In genomic region chr4:137471326-137471725, GRCm38 (mm10) we compare ENCODE assay signal across 12 mouse cellular contexts. TPM values are rescaled to one million over a fixed set of nuclear protein-coding genes. Genes with fewer than 3 reads are reported as not detected.
DNase-seq lines count a peak whose midpoint lies in the region; ATAC-seq and TF ChIP-seq lines count a peak whose summit lies in the region.
"Had no signal": no experiment of that assay in that cellular context is flagged by ENCODE, and none has a peak within 500 bp of the region (broad histone marks: within the 10 kb centered on the region; RNA-seq: fewer than 3 reads in every experiment).

No protein-coding gene starts in this region.

- TF ChIP-seq CTCF in heart, postnatal 0 days (IDR thresholded peaks at IDR 0.05; ENCODE audit: low read depth), result no peak

- TF ChIP-seq POLR2A in myocyte (IDR thresholded peaks at IDR 0.05; ENCODE audit: insufficient read length, low read depth), result no peak

- H3K9me3 ChIP-seq in kidney, embryonic 14.5 days (ENCODE audit: control insufficient read depth, low read length), result no peaks in the 10 kb centered on the region
- no peaks in the 10 kb centered on the region for H3K9me3 ChIP-seq in embryonic facial prominence, embryonic 11.5 days (replicated peaks; ENCODE audit: control insufficient read depth, low read length)
- H3K9me3 ChIP-seq in heart, postnatal 0 days (replicated peaks; ENCODE audit: control insufficient read depth, low read length), result no peaks in the 10 kb centered on the region

- peaks cover 70% of the 10 kb centered on the region for H3K79me2 ChIP-seq in myocyte (ENCODE audit: control insufficient read depth, insufficient read depth)

- no peak for DNase-seq in kidney, postnatal 25 days
- DNase-seq in embryonic facial prominence, embryonic 11.5 days (ENCODE audit: low spot score), result no peak
- DNase-seq in heart, postnatal 0 days (ENCODE audit: low spot score), result no peak
- DNase-seq in cerebellum, postnatal 10 days, result no peak
- no peak for DNase-seq in gastrocnemius, postnatal 25 days
- DNase-seq: adrenal gland, postnatal 25 days; thymus, postnatal 36 days had no signal

- no peak for TF ChIP-seq EP300 in heart, postnatal 0 days (IDR thresholded peaks at IDR 0.05; ENCODE audit: low read depth)

- H3K4me3 ChIP-seq in kidney, embryonic 14.5 days (ENCODE audit: low read length), result peak overlapping the region; percentile 91
- no peak overlapping the region for H3K4me3 ChIP-seq in embryonic facial prominence, embryonic 11.5 days (ENCODE audit: low read depth, low read length)
- peak overlapping the region; percentile 79 for H3K4me3 ChIP-seq in heart, postnatal 0 days (ENCODE audit: low read depth, low read length)
- peak overlapping the region; percentile 97 for H3K4me3 ChIP-seq in myocyte

- peak overlapping the region; percentile 77 for H3K27ac ChIP-seq in kidney, embryonic 14.5 days (ENCODE audit: low read depth, low read length)
- peak overlapping the region; percentile 29 for H3K27ac ChIP-seq in embryonic facial prominence, embryonic 11.5 days (replicated peaks; ENCODE audit: low read depth, low read length)
- peak overlapping the region; percentile 91 for H3K27ac ChIP-seq in heart, postnatal 0 days (ENCODE audit: low read depth)

- H3K27me3 ChIP-seq in kidney, embryonic 14.5 days (ENCODE audit: control insufficient read depth, insufficient read depth, low read length), result no peaks in the 10 kb centered on the region
- H3K27me3 ChIP-seq in embryonic facial prominence, embryonic 11.5 days (ENCODE audit: control insufficient read depth, insufficient read depth, low read length), result no peaks in the 10 kb centered on the region
- no peaks in the 10 kb centered on the region for H3K27me3 ChIP-seq in heart, postnatal 0 days (ENCODE audit: control insufficient read depth, insufficient read depth, low read length)
- H3K27me3 ChIP-seq in myocyte (ENCODE audit: control insufficient read depth, insufficient read depth, insufficient read length), result no peaks in the 10 kb centered on the region

- no peaks in the 10 kb centered on the region for H3K36me3 ChIP-seq in kidney, embryonic 14.5 days (ENCODE audit: control insufficient read depth, insufficient read depth, low read length)
- no peaks in the 10 kb centered on the region for H3K36me3 ChIP-seq in embryonic facial prominence, embryonic 11.5 days (replicated peaks; ENCODE audit: control insufficient read depth, insufficient read depth, low read depth, low read length)
- no peaks in the 10 kb centered on the region for H3K36me3 ChIP-seq in heart, postnatal 0 days (replicated peaks; ENCODE audit: control insufficient read depth, insufficient read depth, low read length)
- H3K36me3 ChIP-seq in myocyte (ENCODE audit: control insufficient read depth, insufficient read depth), result no peaks in the 10 kb centered on the region

- peaks cover 71% of the 10 kb centered on the region for H3K4me1 ChIP-seq in kidney, embryonic 14.5 days (ENCODE audit: control insufficient read depth, insufficient read depth, low read length)
- peaks cover 3% of the 10 kb centered on the region; the same call in 1 of the 2 replicates for H3K4me1 ChIP-seq in embryonic facial prominence, embryonic 11.5 days (ENCODE audit: control insufficient read depth, insufficient read depth, low read length)
- H3K4me1 ChIP-seq in heart, postnatal 0 days (ENCODE audit: control insufficient read depth, insufficient read depth), result peaks cover 77% of the 10 kb centered on the region

- peak overlapping the region; percentile 85 for H3ac ChIP-seq in myocyte (ENCODE audit: control insufficient read depth, insufficient read length)

- 49% methylated on average over 8 of the region's 8 CpGs for WGBS in kidney, embryonic 14.5 days
- WGBS in embryonic facial prominence, embryonic 11.5 days, result 59% methylated on average over 8 of the region's 8 CpGs
- WGBS in heart, postnatal 0 days, result 28% methylated on average over 8 of the region's 8 CpGs

- peak overlapping the region; percentile 40; the same call in 1 of the 2 replicates for H3K9ac ChIP-seq in kidney, embryonic 14.5 days (ENCODE audit: low read depth, low read length)
- H3K9ac ChIP-seq in embryonic facial prominence, embryonic 11.5 days (replicated peaks; ENCODE audit: low read length), result peak overlapping the region; percentile 28
- H3K9ac ChIP-seq in heart, postnatal 0 days (replicated peaks; ENCODE audit: low read depth, low read length), result peak overlapping the region; percentile 89

- H3K4me2 ChIP-seq in kidney, embryonic 14.5 days (replicated peaks; ENCODE audit: low read depth, low read length), result peak overlapping the region; percentile 82
- no peak overlapping the region; the same call in 1 of the 2 replicates for H3K4me2 ChIP-seq in embryonic facial prominence, embryonic 11.5 days (ENCODE audit: low read depth, low read length)
- peak overlapping the region; percentile 88 for H3K4me2 ChIP-seq in heart, postnatal 0 days (ENCODE audit: low read depth, low read length)
- peak overlapping the region; percentile 97 for H3K4me2 ChIP-seq in myocyte (ENCODE audit: low read depth)

- ATAC-seq in kidney, embryonic 14.5 days (ENCODE audit: low FRiP score, low TSS enrichment), result no peak
- ATAC-seq in embryonic facial prominence, embryonic 11.5 days (replicated peaks; ENCODE audit: insufficient number of reproducible peaks, low FRiP score, low TSS enrichment, low read depth), result no peak
- no peak for ATAC-seq in heart, postnatal 0 days (ENCODE audit: insufficient read depth, low read depth)

TF ChIP-seq in myocyte, 11 proteins besides CTCF, POLR2A, EP300 and RAD21:
- TF ChIP-seq TCF12 (IDR thresholded peaks at IDR 0.05; ENCODE audit: insufficient read depth, poor library complexity, severe bottlenecking) (no peak), REST (IDR thresholded peaks at IDR 0.05; ENCODE audit: insufficient read depth, insufficient read length) (no peak), MYOG (IDR thresholded peaks at IDR 0.05; ENCODE audit: control insufficient read depth in 1 of 3, insufficient read depth in 1 of 3, insufficient read length in 2 of 3, low read depth in 2 of 3) (no peak), E2F4 (IDR thresholded peaks at IDR 0.05; ENCODE audit: insufficient read depth) (no peak), SRF (IDR thresholded peaks at IDR 0.05; ENCODE audit: control insufficient read depth, insufficient read length, low read depth) (no peak), TCF3 (IDR thresholded peaks at IDR 0.05; ENCODE audit: insufficient read length, low read depth) (no peak), USF1 (IDR thresholded peaks at IDR 0.05; ENCODE audit: low read depth) (no peak), MAX (IDR thresholded peaks at IDR 0.05; ENCODE audit: low read depth) (no peak), MYOD1 (IDR thresholded peaks at IDR 0.05; ENCODE audit: control insufficient read depth in 1 of 3, insufficient read length in 2 of 3, low read depth in 2 of 3) (no peak), CEBPB (IDR thresholded peaks at IDR 0.05; ENCODE audit: insufficient read depth, poor library complexity, severe bottlenecking) (no peak), POLR2AphosphoS2 (IDR thresholded peaks at IDR 0.05; ENCODE audit: insufficient read length, low read depth) (no peak)

RNA-seq across cellular contexts. Expression of gene Hspg2, which starts 2.8 kb away (rescaled TPM):
- polyA plus RNA-seq in kidney, embryonic 14.5 days (2014; fragmentation: Nextera tagmentation; extraction: Ambion mirVana), result 39.6 and 56.2 TPM in 2 replicates
- polyA plus RNA-seq in embryonic facial prominence, embryonic 11.5 days (2014; fragmentation: Nextera tagmentation; extraction: Ambion mirVana), result 14.4 and 17.6 TPM in 2 replicates
- 473 and 516 TPM in 2 replicates for total RNA-seq in heart, postnatal 0 days (2014; rRNA removed; ENCODE audit: low replicate concordance)
- 41.2 and 42.4 TPM in 2 replicates for polyA plus RNA-seq in heart, postnatal 0 days (2015; fragmentation: Nextera tagmentation; extraction: Ambion mirVana)
- 209 TPM for polyA plus RNA-seq in myocyte (2012; fragmentation: generic; extraction: Trizol)
- 100 to 1,000 TPM; 105 to 107 TPM for total RNA-seq in gastrocnemius, postnatal 25 days (2021)

RNA-seq across cellular contexts. Expression of gene 1700013G24Rik, which starts 18.2 kb away (rescaled TPM):
- polyA plus RNA-seq in kidney, embryonic 14.5 days (2014; fragmentation: Nextera tagmentation; extraction: Ambion mirVana), result not detected in 2 replicates
- not detected in 2 replicates for polyA plus RNA-seq in embryonic facial prominence, embryonic 11.5 days (2014; fragmentation: Nextera tagmentation; extraction: Ambion mirVana)
- total RNA-seq in heart, postnatal 0 days (2014; rRNA removed; ENCODE audit: low replicate concordance), result not detected in 2 replicates
- polyA plus RNA-seq in heart, postnatal 0 days (2015; fragmentation: Nextera tagmentation; extraction: Ambion mirVana), result not detected in 2 replicates
- 0.55 TPM for polyA plus RNA-seq in myocyte (2012; fragmentation: generic; extraction: Trizol)
- total RNA-seq in gastrocnemius, postnatal 25 days (2021), result not detected
- total RNA-seq: adrenal gland, postnatal 25 days; common myeloid progenitor, adult 5-6 weeks; neutrophil, adult 5-6 weeks had no signal
- polyA plus RNA-seq: spleen, adult 2 months had no signal

RNA-seq across cellular contexts. Expression of gene Cela3b, which starts 41.0 kb away (rescaled TPM):
- not detected in 2 replicates for polyA plus RNA-seq in kidney, embryonic 14.5 days (2014; fragmentation: Nextera tagmentation; extraction: Ambion mirVana)
- not detected in 2 replicates for polyA plus RNA-seq in embryonic facial prominence, embryonic 11.5 days (2014; fragmentation: Nextera tagmentation; extraction: Ambion mirVana)
- total RNA-seq in heart, postnatal 0 days (2014; rRNA removed; ENCODE audit: low replicate concordance), result not detected in 2 replicates
- polyA plus RNA-seq in heart, postnatal 0 days (2015; fragmentation: Nextera tagmentation; extraction: Ambion mirVana), result not detected in 2 replicates
- 0.38 TPM for polyA plus RNA-seq in myocyte (2012; fragmentation: generic; extraction: Trizol)
- total RNA-seq in gastrocnemius, postnatal 25 days (2021), result not detected
- total RNA-seq: adrenal gland, postnatal 25 days; common myeloid progenitor, adult 5-6 weeks; neutrophil, adult 5-6 weeks had no signal

Comparison
In these comparisons a context has a peak if more than half of its experiments do, and no peak if none do; other contexts are left out.
1. H3K27ac ChIP-seq: peak in every context shown above with its lines; median percentile 91 in heart, postnatal 0 days; 77 in kidney, embryonic 14.5 days; 29 in embryonic facial prominence, embryonic 11.5 days.
2. H3K9ac ChIP-seq: peak in every context shown above with its lines; median percentile 89 in heart, postnatal 0 days; 40 in kidney, embryonic 14.5 days; 28 in embryonic facial prominence, embryonic 11.5 days.